ENCODE assay signal across 8 mouse cellular contexts in the genomic region with DNA sequence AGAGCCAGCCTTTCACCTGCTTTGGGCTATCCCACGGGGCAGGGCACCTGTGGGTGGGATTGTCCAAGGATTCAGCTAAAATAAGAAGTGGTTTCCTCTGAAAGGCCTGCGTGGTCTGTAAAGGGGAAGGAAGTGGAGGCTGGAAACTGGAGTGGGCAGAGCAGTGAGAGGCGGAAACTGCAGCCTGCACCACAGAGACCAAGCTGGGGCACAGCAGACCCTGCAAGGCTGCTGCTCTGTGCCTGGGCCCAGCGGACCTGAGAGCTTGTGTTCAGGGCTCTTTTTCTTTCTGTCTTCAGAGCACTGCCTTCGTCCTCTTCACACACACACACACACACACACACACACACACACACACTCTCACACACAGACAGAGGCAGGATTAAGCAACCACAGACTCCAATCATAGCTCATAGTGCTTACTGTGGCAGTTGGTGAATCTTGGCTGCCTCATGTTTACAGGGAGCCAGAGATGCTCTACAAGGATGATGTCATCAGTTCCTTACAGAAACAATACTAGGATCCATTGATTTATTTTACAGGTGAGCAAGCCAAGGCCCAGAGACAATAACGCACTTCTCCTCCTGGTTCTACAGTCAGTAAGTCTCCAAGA. TPM values are rescaled to one million over a fixed set of nuclear protein-coding genes. Genes with fewer than 3 reads are reported as not detected.
DNase-seq lines count a peak whose midpoint lies in the region; ATAC-seq lines count a peak whose summit lies in the region.
"Had no signal": no experiment of that assay in that cellular context is flagged by ENCODE, and none has a peak within 500 bp of the region (broad histone marks: within the 10 kb centered on the region; RNA-seq: fewer than 3 reads in every experiment).

No protein-coding gene starts in this region.

- no peak for ATAC-seq in kidney, embryonic 16.5 days (ENCODE audit: low FRiP score, low TSS enrichment)
- peak; percentile 76 to 82 for ATAC-seq in hematopoietic stem cell, adult 5-6 weeks (replicated peaks in 1 of 2; ENCODE audit: insufficient read depth in 1 of 2, low FRiP score in 2 of 2, low TSS enrichment in 1 of 2, low read depth in 1 of 2, poor library complexity in 2 of 2, severe bottlenecking in 2 of 2)
- ATAC-seq in megakaryocyte-erythroid progenitor cell, adult 5-6 weeks (replicated peaks; ENCODE audit: low FRiP score, low TSS enrichment, poor library complexity, severe bottlenecking), result peak; percentile 45; the same call in 1 of the 2 replicates

- WGBS in kidney, embryonic 16.5 days, result 76% methylated on average over 6 of the region's 6 CpGs

- H3K4me2 ChIP-seq in kidney, embryonic 16.5 days (replicated peaks; ENCODE audit: low read depth, low read length), result no peak overlapping the region

- H3K36me3 ChIP-seq in kidney, embryonic 16.5 days (ENCODE audit: insufficient read depth, low read length), result no peaks in the 10 kb centered on the region

- H3K9me3 ChIP-seq in kidney, embryonic 16.5 days (ENCODE audit: low read length), result peaks cover 4% of the 10 kb centered on the region; the same call in 1 of the 2 replicates

- H3K27ac ChIP-seq in kidney, embryonic 16.5 days (ENCODE audit: low read length), result no peak overlapping the region
- H3K27ac ChIP-seq in brown adipose tissue, adult 24 weeks (replicated peaks; ENCODE audit: low read depth, low read length), result peak overlapping the region; percentile 82
- H3K27ac ChIP-seq: liver, embryonic 14.5 days had no signal

- H3K9ac ChIP-seq in kidney, embryonic 16.5 days (replicated peaks; ENCODE audit: low read length), result no peak overlapping the region
- H3K9ac ChIP-seq: liver, embryonic 14.5 days had no signal

- no peak overlapping the region for H3K4me3 ChIP-seq in kidney, embryonic 16.5 days (ENCODE audit: low read length)
- H3K4me3 ChIP-seq in brown adipose tissue, adult 24 weeks (ENCODE audit: insufficient read depth, low read depth, low read length), result no peak overlapping the region

- peaks cover 9% of the 10 kb centered on the region; the same call in 1 of the 2 replicates for H3K4me1 ChIP-seq in kidney, embryonic 16.5 days (ENCODE audit: insufficient read depth, low read length)
- peaks cover 15% of the 10 kb centered on the region for H3K4me1 ChIP-seq in brown adipose tissue, adult 24 weeks (ENCODE audit: control insufficient read depth, insufficient read depth, insufficient read length, low read length)

- no peaks in the 10 kb centered on the region for H3K27me3 ChIP-seq in kidney, embryonic 16.5 days (ENCODE audit: insufficient read depth, low read length)

- peak; percentile 22 for DNase-seq in kidney, postnatal 10 days
- no peak for DNase-seq in embryo, embryonic 10 days (ENCODE audit: low spot score)
- DNase-seq in right cerebral cortex, adult 18-20 months, result no peak

RNA-seq across cellular contexts. Expression of gene Nek6, which starts 30.2 kb away (rescaled TPM):
- 72.1 and 75.3 TPM in 2 replicates for polyA plus RNA-seq in kidney, embryonic 16.5 days (2015; fragmentation: Nextera tagmentation; extraction: Ambion mirVana)
- polyA plus RNA-seq in brown adipose tissue, adult 24 weeks (2012; ENCODE audit: insufficient read depth, insufficient read length, missing spikeins), result 8.5 and 15.7 TPM in 2 replicates
- total RNA-seq in hematopoietic stem cell, adult 5-6 weeks (2017), result 6.9 and 14.1 TPM in 2 replicates
- total RNA-seq in megakaryocyte-erythroid progenitor cell, adult 5-6 weeks (2014; fragmentation: Nextera tagmentation), result not detected in 2 replicates
- total RNA-seq in megakaryocyte-erythroid progenitor cell, adult 5-6 weeks (2017), result 0.05 and 0.65 TPM in 2 replicates
